Mouse (Mus musculus) MEL (cell line): ENCODE results near the gene Cdc42ep5. TPM values are rescaled to one million over a fixed set of nuclear protein-coding genes. Genes with fewer than 3 reads are reported as not detected.

ENCODE experiments used
- DNase-seq: peaks from one replicate; pipeline ENCODE4 v3.0.0; 2011; ENCODE audit warnings: low read depth, low spot score
- H3K27ac ChIP-seq: 2 replicates; pipeline ENCODE4 v1.5.1; 2012; ENCODE audit warnings: low read depth, mild to moderate bottlenecking, control low read depth, low read length, moderate library complexity; ENCODE audit not compliant: control insufficient read depth
- H3K27me3 ChIP-seq, 2 experiments: fragments of 150-350 bp in 1 of 2; sonication (generic) in 1 of 2; 2 replicates each; pipeline ENCODE4 v1.6.1; 2012; ENCODE audit warnings: low read length in 2 of 2, mild to moderate bottlenecking in 2 of 2, improper control_type of control experiment in 1 of 2, moderate library complexity in 1 of 2; ENCODE audit not compliant: insufficient read depth in 2 of 2, control insufficient read depth in 1 of 2
- H3K36me3 ChIP-seq, 2 experiments: 2 replicates each; pipeline ENCODE4 v1.6.1; 2012 to 2014; ENCODE audit warnings: low read length in 2 of 2, improper control_type of control experiment in 1 of 2, inconsistent platforms in 1 of 2, mild to moderate bottlenecking in 1 of 2; ENCODE audit not compliant: insufficient read depth in 2 of 2, control insufficient read depth in 1 of 2
- H3K4me1 ChIP-seq, 2 experiments: fragments of 150-350 bp in 1 of 2; sonication (generic) in 1 of 2; 2 replicates each; pipeline ENCODE4 v1.6.1; 2012; ENCODE audit warnings: low read length in 2 of 2, improper control_type of control experiment in 1 of 2, mild to moderate bottlenecking in 1 of 2; ENCODE audit not compliant: insufficient read depth in 2 of 2, control insufficient read depth in 1 of 2
- H3K4me3 ChIP-seq, 2 experiments: fragments of 150-350 bp in 1 of 2; sonication (generic) in 1 of 2; 2 replicates each; pipeline ENCODE4 v1.5.1; 2012; ENCODE audit warnings: low read depth in 2 of 2, low read length in 2 of 2, mild to moderate bottlenecking in 2 of 2, moderate library complexity in 2 of 2, control low read depth in 1 of 2, improper control_type of control experiment in 1 of 2; ENCODE audit not compliant: control insufficient read depth in 1 of 2, insufficient read depth in 1 of 2
- H3K79me2 ChIP-seq: 2 replicates; pipeline ENCODE4 v1.6.1; 2012; ENCODE audit warnings: mild to moderate bottlenecking, low read length, moderate library complexity; ENCODE audit not compliant: control insufficient read depth, poor library complexity, insufficient read depth
- H3K9ac ChIP-seq: 2 replicates; pipeline ENCODE4 v1.6.1; 2012; ENCODE audit warnings: low read depth, mild to moderate bottlenecking, control low read depth, low read length, moderate library complexity; ENCODE audit not compliant: control insufficient read depth, poor library complexity, severe bottlenecking
- H3K9me3 ChIP-seq: fragments of 150-350 bp; sonication (generic); replicated peaks from 2 replicates; pipeline ENCODE4 v1.6.1; 2012; ENCODE audit warnings: mild to moderate bottlenecking, low read length, improper control_type of control experiment, moderate library complexity; ENCODE audit not compliant: insufficient read depth
- BHLHE40 ChIP-seq: IDR thresholded peaks from 2 replicates; pipeline ENCODE4 v1.6.1; 2012; ENCODE audit warnings: low read depth, mild to moderate bottlenecking, inconsistent platforms, low read length, improper control_type of control experiment, borderline replicate concordance
- CHD1 ChIP-seq: IDR thresholded peaks from 2 replicates; pipeline ENCODE4 v1.6.1; 2012; ENCODE audit warnings: low read depth, mild to moderate bottlenecking, inconsistent platforms, low read length, improper control_type of control experiment
- CHD2 ChIP-seq: IDR thresholded peaks from 2 replicates; pipeline ENCODE4 v1.6.1; 2011; ENCODE audit warnings: low read length, improper control_type of control experiment
- CTCF ChIP-seq, 3 experiments: IDR thresholded peaks in 2 of 3; conservative IDR thresholded peaks in 1 of 3; 2 replicates each; pipeline ENCODE4 v1.5.1; 2011 to 2012; ENCODE audit warnings: low read length in 3 of 3, low read depth in 2 of 3, mild to moderate bottlenecking in 2 of 3, improper control_type of control experiment in 1 of 3, inconsistent platforms in 1 of 3, mixed read lengths in 1 of 3, moderate library complexity in 1 of 3; ENCODE audit not compliant: control insufficient read depth in 1 of 3, insufficient read depth in 1 of 3, poor library complexity in 1 of 3, severe bottlenecking in 1 of 3
- E2F4 ChIP-seq: IDR thresholded peaks from 2 replicates; pipeline ENCODE4 v1.6.1; 2011; ENCODE audit warnings: low read depth, low read length, improper control_type of control experiment, borderline replicate concordance
- ETS1 ChIP-seq: IDR thresholded peaks from 2 replicates; pipeline ENCODE4 v1.6.1; 2012; ENCODE audit warnings: low read depth, mild to moderate bottlenecking, inconsistent platforms, low read length, improper control_type of control experiment, moderate library complexity
- GATA1 ChIP-seq: IDR thresholded peaks from 2 replicates; pipeline ENCODE4 v1.6.1; 2011; ENCODE audit warnings: low read depth, low read length, improper control_type of control experiment
- JUND ChIP-seq: IDR thresholded peaks from 2 replicates; pipeline ENCODE4 v1.6.1; 2011; ENCODE audit warnings: low read depth, mild to moderate bottlenecking, improper control_type of control experiment, low read length
- MAX ChIP-seq: IDR thresholded peaks from 2 replicates; pipeline ENCODE4 v1.6.1; 2011; ENCODE audit warnings: low read length, improper control_type of control experiment
- MAZ ChIP-seq: IDR thresholded peaks from 2 replicates; pipeline ENCODE4 v1.6.1; 2012; ENCODE audit warnings: low read depth, mild to moderate bottlenecking, inconsistent platforms, low read length, improper control_type of control experiment
- MEF2A ChIP-seq: IDR thresholded peaks from 2 replicates; pipeline ENCODE4 v1.6.1; 2014; ENCODE audit warnings: low read depth, mild to moderate bottlenecking, inconsistent platforms, low read length, improper control_type of control experiment; ENCODE audit not compliant: poor library complexity, insufficient replicate concordance, severe bottlenecking; ENCODE audit errors: extremely low read depth
- MXI1 ChIP-seq: IDR thresholded peaks from 2 replicates; pipeline ENCODE4 v1.6.1; 2011; ENCODE audit warnings: mild to moderate bottlenecking, low read depth, low read length, improper control_type of control experiment
- MYC ChIP-seq: IDR thresholded peaks from 2 replicates; pipeline ENCODE4 v1.6.1; 2011; ENCODE audit warnings: low read depth, mild to moderate bottlenecking, low read length, improper control_type of control experiment, moderate library complexity
- NELFE ChIP-seq: IDR thresholded peaks from 2 replicates; pipeline ENCODE4 v1.6.1; 2011; ENCODE audit warnings: low read depth, low read length, improper control_type of control experiment
- POLR2A ChIP-seq, 2 experiments: IDR thresholded peaks; 2 replicates each; pipeline ENCODE4 v1.6.1; 2011 to 2012; ENCODE audit warnings: low read length in 2 of 2, mild to moderate bottlenecking in 2 of 2, control low read depth in 1 of 2, improper control_type of control experiment in 1 of 2, low read depth in 1 of 2, moderate library complexity in 1 of 2; ENCODE audit not compliant: control insufficient read depth in 1 of 2, insufficient read depth in 1 of 2, poor library complexity in 1 of 2
- POLR2AphosphoS2 ChIP-seq: IDR thresholded peaks from 2 replicates; pipeline ENCODE4 v1.6.1; 2011; ENCODE audit warnings: low read length, improper control_type of control experiment
- RAD21 ChIP-seq: IDR thresholded peaks from 2 replicates; pipeline ENCODE4 v1.6.1; 2011; ENCODE audit warnings: mild to moderate bottlenecking, low read depth, low read length, improper control_type of control experiment
- RCOR1 ChIP-seq: IDR thresholded peaks from 2 replicates; pipeline ENCODE4 v1.6.1; 2012; ENCODE audit warnings: low read depth, mild to moderate bottlenecking, inconsistent platforms, low read length, improper control_type of control experiment
- SIN3A ChIP-seq: IDR thresholded peaks from 2 replicates; pipeline ENCODE4 v1.6.1; 2012; ENCODE audit warnings: low read length, improper control_type of control experiment, inconsistent platforms
- SMC3 ChIP-seq: IDR thresholded peaks from 2 replicates; pipeline ENCODE4 v1.6.1; 2011; ENCODE audit warnings: low read depth, low read length, improper control_type of control experiment
- TBP ChIP-seq: IDR thresholded peaks from 2 replicates; pipeline ENCODE4 v1.8.0; 2011; ENCODE audit warnings: low read depth, low read length, improper control_type of control experiment
- TCF12 ChIP-seq: IDR thresholded peaks from 2 replicates; pipeline ENCODE4 v1.6.1; 2014; ENCODE audit warnings: low read depth, mild to moderate bottlenecking, inconsistent platforms, low read length, improper control_type of control experiment, moderate library complexity
- UBTF ChIP-seq: IDR thresholded peaks from 2 replicates; pipeline ENCODE4 v1.6.1; 2012; ENCODE audit warnings: low read depth, mild to moderate bottlenecking, inconsistent platforms, low read length, improper control_type of control experiment, moderate library complexity, borderline replicate concordance; ENCODE audit not compliant: insufficient read depth
- USF1 ChIP-seq: IDR thresholded peaks from 2 replicates; pipeline ENCODE4 v1.6.1; 2014; ENCODE audit warnings: low read depth, mild to moderate bottlenecking, inconsistent platforms, low read length, improper control_type of control experiment, moderate library complexity
- USF2 ChIP-seq, 2 experiments: IDR thresholded peaks; 2 replicates each; pipeline ENCODE4 v1.6.1; 2011 to 2012; ENCODE audit warnings: improper control_type of control experiment in 2 of 2, low read length in 2 of 2, borderline replicate concordance in 1 of 2, inconsistent platforms in 1 of 2, low read depth in 1 of 2, mild to moderate bottlenecking in 1 of 2; ENCODE audit not compliant: insufficient read depth in 1 of 2
- ZC3H11A ChIP-seq: IDR thresholded peaks from 2 replicates; pipeline ENCODE4 v1.6.1; 2012; ENCODE audit warnings: low read depth, mild to moderate bottlenecking, inconsistent platforms, low read length, improper control_type of control experiment
- ZMIZ1 ChIP-seq: IDR thresholded peaks from 2 replicates; pipeline ENCODE4 v1.6.1; 2012; ENCODE audit warnings: low read depth, mild to moderate bottlenecking, inconsistent platforms, low read length, improper control_type of control experiment, moderate library complexity
- ZNF384 ChIP-seq: IDR thresholded peaks from 2 replicates; pipeline ENCODE4 v1.6.1; 2012; ENCODE audit warnings: low read depth, mild to moderate bottlenecking, inconsistent platforms, low read length, improper control_type of control experiment
- polyA plus RNA-seq, 2 experiments: library from polyadenylated mRNA; stranded (reverse) in 1 of 2; unstranded in 1 of 2; fragments of >175 nt in 1 of 2; fragments of >200 nt in 1 of 2; gene quantifications; 2 replicates each; pipeline versions ENCODE4 v1.2.1 to v1.2.4; 2012; ENCODE audit warnings: low replicate concordance in 2 of 2, low read depth in 1 of 2; ENCODE audit not compliant: insufficient read length in 2 of 2, insufficient read depth in 1 of 2, missing spikeins in 1 of 2
- total RNA-seq: library from RNA; depleted of rRNA; stranded (reverse); fragments of 300-350 nt; gene quantifications from 2 replicates; pipeline ENCODE4 v1.2.3, GENCODE M21; 2012

Cdc42ep5 gene
- total and polyA plus RNA-seq, 3 experiments = 0.24 TPM; not detected in 2

- TF ChIP-seq ZMIZ1 (no peak), POLR2AphosphoS2 (no peak), JUND (no peak), MAZ (no peak), TCF12 (no peak), MAX (no peak), MXI1 (no peak), CTCF (IDR thresholded peaks at IDR 0.05 in 2 of 3, conservative IDR thresholded peaks at IDR 0.05 in 1 of 3; ENCODE audit: control insufficient read depth in 1 of 3, insufficient read depth in 1 of 3, low read depth in 2 of 3, low read length in 3 of 3, poor library complexity in 1 of 3, severe bottlenecking in 1 of 3) (no peak), MYC (no peak), BHLHE40 (no peak), RCOR1 (no peak), ZC3H11A (no peak), SMC3 (no peak), ETS1 (no peak), POLR2A (IDR thresholded peaks at IDR 0.05; ENCODE audit: control insufficient read depth in 1 of 2, insufficient read depth in 1 of 2, low read depth in 1 of 2, low read length in 2 of 2, poor library complexity in 1 of 2) (no peak), GATA1 (no peak), E2F4 (no peak), ZNF384 (no peak), MEF2A (no peak)
- no peaks in the 10 kb centered on the region for H3K9me3 ChIP-seq
- H3K79me2 ChIP-seq = peaks cover 6% of the 10 kb centered on the region; the same call in 1 of the 2 replicates
- no peak for DNase-seq
- peaks cover 3 to 7% of the 10 kb centered on the region in 2 experiments; a peak in 2 of 4 replicates for H3K36me3 ChIP-seq
- no peak overlapping the region for H3K27ac ChIP-seq
- no peaks in the 10 kb centered on the region for H3K27me3 ChIP-seq
- H3K9ac ChIP-seq = no peak overlapping the region
- peaks cover 0 to 5% of the 10 kb centered on the region in 2 experiments; a peak in 1 of 4 replicates for H3K4me1 ChIP-seq
- no peak overlapping the region for H3K4me3 ChIP-seq
Observed at GRCm38 (mm10) chr7:4144046-4144445, 20.6 kb downstream of the Cdc42ep5 start.

GRCm38 (mm10) chr7:4143506-4143905 is 21.2 kb downstream of the Cdc42ep5 start:
- H3K4me3 ChIP-seq = no peak overlapping the region
- peaks cover 4 to 7% of the 10 kb centered on the region in 2 experiments; a peak in 3 of 4 replicates for H3K36me3 ChIP-seq
- H3K9me3 ChIP-seq = no peaks in the 10 kb centered on the region
- no peak for DNase-seq
- 0 out of 4 replicates have a peak, but pooled peaks cover 0 to 3% of the 10 kb centered on the region in 2 experiments for H3K4me1 ChIP-seq
- peaks cover 10% of the 10 kb centered on the region for H3K79me2 ChIP-seq
- no peak overlapping the region for H3K9ac ChIP-seq
- H3K27ac ChIP-seq = no peak overlapping the region
- H3K27me3 ChIP-seq = no peaks in the 10 kb centered on the region
- TF ChIP-seq E2F4 = no peak
- no peak for TF ChIP-seq ZC3H11A
- TF ChIP-seq USF1 = no peak
- TF ChIP-seq NELFE = no peak
- TF ChIP-seq MEF2A = no peak
- TF ChIP-seq TBP = no peak
- no peak for TF ChIP-seq CHD2
- no peak for TF ChIP-seq TCF12
- TF ChIP-seq SMC3 = no peak
- no peak for TF ChIP-seq RCOR1
- TF ChIP-seq ETS1 = no peak
- no peak for TF ChIP-seq CHD1
- TF ChIP-seq USF2 (IDR thresholded peaks at IDR 0.05; ENCODE audit: borderline replicate concordance in 1 of 2, insufficient read depth in 1 of 2, low read depth in 1 of 2, low read length in 2 of 2) = no peak
- TF ChIP-seq POLR2A (IDR thresholded peaks at IDR 0.05; ENCODE audit: control insufficient read depth in 1 of 2, insufficient read depth in 1 of 2, low read depth in 1 of 2, low read length in 2 of 2, poor library complexity in 1 of 2) = no peak
- TF ChIP-seq MYC = no peak
- no peak for TF ChIP-seq UBTF
- no peak for TF ChIP-seq GATA1
- no peak for TF ChIP-seq MAZ
- TF ChIP-seq RAD21 = no peak
- no peak for TF ChIP-seq SIN3A
